Mouse (Mus musculus) CH12.LX (cell line): ENCODE results near the gene Brsk2. TPM values are rescaled to one million over a fixed set of nuclear protein-coding genes. Genes with fewer than 3 reads are reported as not detected.

ENCODE experiments used
- DNase-seq: peaks from one replicate; pipeline ENCODE4 v3.0.0-alpha.2; 2013; ENCODE audit errors: extremely low read depth
- H3K27ac ChIP-seq: 2 replicates; pipeline ENCODE4 v1.5.1; 2012; ENCODE audit warnings: low read depth, mild to moderate bottlenecking, control low read depth, moderate library complexity; ENCODE audit not compliant: insufficient read depth
- H3K27me3 ChIP-seq: replicated peaks from 2 replicates; pipeline ENCODE3; 2012; ENCODE audit warnings: inconsistent platforms
- H3K36me3 ChIP-seq, 2 experiments: replicated peaks in 1 of 2; 2 replicates each; pipeline versions ENCODE3 to v1.6.1; 2012; ENCODE audit warnings: inconsistent platforms in 1 of 2, low read length in 1 of 2, mild to moderate bottlenecking in 1 of 2, mixed read lengths in 1 of 2, moderate library complexity in 1 of 2; ENCODE audit not compliant: control insufficient read depth in 1 of 2, insufficient read depth in 1 of 2
- H3K4me1 ChIP-seq, 2 experiments: 2 replicates each; pipeline ENCODE4 v1.6.1; 2012; ENCODE audit warnings: inconsistent platforms in 1 of 2, moderate library complexity in 1 of 2; ENCODE audit not compliant: insufficient read depth in 2 of 2, control insufficient read depth in 1 of 2
- H3K4me2 ChIP-seq: 2 replicates; pipeline ENCODE4 v1.6.1; 2012; ENCODE audit warnings: low read depth, mild to moderate bottlenecking, control low read depth; ENCODE audit not compliant: poor library complexity, insufficient read depth, severe bottlenecking
- H3K4me3 ChIP-seq, 3 experiments: fragments of 150-350 bp in 1 of 3; sonication (generic) in 1 of 3; replicated peaks in 1 of 3; 2 replicates each; pipeline versions ENCODE3 to v1.5.1; 2011 to 2012; ENCODE audit warnings: low read depth in 2 of 3, low read length in 2 of 3, mild to moderate bottlenecking in 2 of 3, moderate library complexity in 2 of 3, control low read depth in 1 of 3, improper control_type of control experiment in 1 of 3, inconsistent platforms in 1 of 3, mixed read lengths in 1 of 3; ENCODE audit not compliant: poor library complexity in 1 of 3
- H3K79me2 ChIP-seq: replicated peaks from 2 replicates; pipeline ENCODE4 v1.6.1; 2012; ENCODE audit warnings: mild to moderate bottlenecking, moderate library complexity; ENCODE audit not compliant: control insufficient read depth, poor library complexity, insufficient read depth, severe bottlenecking; ENCODE audit errors: extremely low read depth
- H3K9ac ChIP-seq: 2 replicates; pipeline ENCODE4 v1.6.1; 2012; ENCODE audit warnings: low read depth, mild to moderate bottlenecking, control low read depth, moderate library complexity; ENCODE audit not compliant: insufficient read depth
- H3K9me3 ChIP-seq: replicated peaks from 2 replicates; pipeline ENCODE3; 2012; ENCODE audit warnings: low read length, inconsistent platforms, mixed read lengths
- BHLHE40 ChIP-seq: IDR thresholded peaks from 2 replicates; pipeline ENCODE4 v1.6.1; 2011; ENCODE audit warnings: mild to moderate bottlenecking, low read depth, low read length, improper control_type of control experiment
- CHD1 ChIP-seq: IDR thresholded peaks from 2 replicates; pipeline ENCODE4 v1.6.1; 2012; ENCODE audit warnings: low read depth, low read length, improper control_type of control experiment, inconsistent platforms
- CTCF ChIP-seq, 2 experiments: IDR thresholded peaks in 1 of 2; conservative IDR thresholded peaks in 1 of 2; 2 replicates each; pipeline ENCODE4 v1.5.1; 2011 to 2012; ENCODE audit warnings: low read depth in 2 of 2, low read length in 2 of 2, improper control_type of control experiment in 1 of 2, inconsistent platforms in 1 of 2, mild to moderate bottlenecking in 1 of 2, moderate library complexity in 1 of 2
- ELF1 ChIP-seq: IDR thresholded peaks from 2 replicates; pipeline ENCODE4 v1.6.1; 2014; ENCODE audit warnings: low read depth, mild to moderate bottlenecking, inconsistent platforms, low read length, improper control_type of control experiment
- EP300 ChIP-seq: IDR thresholded peaks from 2 replicates; pipeline ENCODE4 v1.6.1; 2011; ENCODE audit warnings: low read length, improper control_type of control experiment
- GABPA ChIP-seq: IDR thresholded peaks from 2 replicates; pipeline ENCODE4 v1.6.1; 2012; ENCODE audit warnings: low read depth, low read length, improper control_type of control experiment, inconsistent platforms; ENCODE audit not compliant: insufficient replicate concordance
- IRF4 ChIP-seq: IDR thresholded peaks from 2 replicates; pipeline ENCODE4 v1.6.1; 2014; ENCODE audit warnings: low read depth, mild to moderate bottlenecking, inconsistent platforms, low read length, improper control_type of control experiment
- JUN ChIP-seq: IDR thresholded peaks from 2 replicates; pipeline ENCODE4 v1.6.1; 2011; ENCODE audit warnings: low read depth, mild to moderate bottlenecking, low read length, improper control_type of control experiment, moderate library complexity; ENCODE audit not compliant: insufficient read depth
- JUND ChIP-seq: conservative IDR thresholded peaks from 2 replicates; pipeline ENCODE4 v1.6.1; 2011; ENCODE audit warnings: low read depth, low read length, improper control_type of control experiment
- MYC ChIP-seq: IDR thresholded peaks from 2 replicates; pipeline ENCODE4 v1.6.1; 2011; ENCODE audit warnings: low read depth, mild to moderate bottlenecking, improper control_type of control experiment, low read length
- NRF1 ChIP-seq: IDR thresholded peaks from 2 replicates; pipeline ENCODE4 v1.6.1; 2014; ENCODE audit warnings: low read depth, mild to moderate bottlenecking, inconsistent platforms, low read length, improper control_type of control experiment, moderate library complexity
- POLR2AphosphoS2 ChIP-seq: IDR thresholded peaks from 2 replicates; pipeline ENCODE4 v1.6.1; 2011; ENCODE audit warnings: low read depth, low read length, improper control_type of control experiment
- RAD21 ChIP-seq: IDR thresholded peaks from 2 replicates; pipeline ENCODE4 v1.6.1; 2011; ENCODE audit warnings: low read depth, mild to moderate bottlenecking, low read length, improper control_type of control experiment, moderate library complexity
- RCOR1 ChIP-seq: conservative IDR thresholded peaks from 2 replicates; pipeline ENCODE4 v1.6.1; 2012; ENCODE audit warnings: low read depth, mild to moderate bottlenecking, inconsistent platforms, low read length, improper control_type of control experiment
- SMC3 ChIP-seq: IDR thresholded peaks from 2 replicates; pipeline ENCODE4 v1.6.1; 2011; ENCODE audit warnings: low read depth, low read length, improper control_type of control experiment
- TBP ChIP-seq: conservative IDR thresholded peaks from 2 replicates; pipeline ENCODE4 v1.6.1; 2011; ENCODE audit warnings: low read depth, low read length, improper control_type of control experiment
- TCF12 ChIP-seq: IDR thresholded peaks from 2 replicates; pipeline ENCODE4 v1.6.1; 2014; ENCODE audit warnings: low read depth, mild to moderate bottlenecking, inconsistent platforms, low read length, improper control_type of control experiment
- USF2 ChIP-seq: conservative IDR thresholded peaks from 2 replicates; pipeline ENCODE4 v1.6.1; 2011; ENCODE audit warnings: low read depth, low read length, improper control_type of control experiment
- ZKSCAN1 ChIP-seq: IDR thresholded peaks from 2 replicates; pipeline ENCODE4 v1.6.1; 2012; ENCODE audit warnings: low read depth, inconsistent platforms, low read length, improper control_type of control experiment, borderline replicate concordance
- ZMIZ1 ChIP-seq: IDR thresholded peaks from 2 replicates; pipeline ENCODE4 v1.6.1; 2012; ENCODE audit warnings: low read depth, mild to moderate bottlenecking, inconsistent platforms, low read length, improper control_type of control experiment
- ZNF384 ChIP-seq: IDR thresholded peaks from 2 replicates; pipeline ENCODE4 v1.6.1; 2012; ENCODE audit warnings: low read depth, low read length, improper control_type of control experiment, inconsistent platforms
- dilution Hi-C: fragments of 300-500 bp; cut with MboI; formaldehyde crosslinking; loops from 2 replicates; pipeline ENCODE4 v1.14.3; 2020; ENCODE audit warnings: low sequenced_read_pairs; ENCODE audit not compliant: extremely low pct_unique_long_range_greater_than_20kb, extremely low pct_ligation_motif_present
- in situ Hi-C: fragments of 300-500 bp; cut with MboI; formaldehyde crosslinking; loops from 3 replicates; pipeline ENCODE4 v1.14.3; 2019; ENCODE audit warnings: low sequenced_read_pairs, low pct_ligation_motif_present, low pct_unique_long_range_greater_than_20kb, mixed read lengths
- polyA plus RNA-seq: library from polyadenylated mRNA; unstranded; fragments of >175 nt; gene quantifications from 2 replicates; pipeline ENCODE4 v1.2.1, GENCODE M21; 2012; ENCODE audit warnings: low read depth; ENCODE audit not compliant: insufficient read length
- total RNA-seq, 2 experiments: library from RNA; depleted of rRNA; stranded (reverse); fragments of 300-350 nt in 1 of 2; fragments of >200 nt in 1 of 2; gene quantifications; 2 replicates each; pipeline ENCODE4 v1.2.3; 2012 to 2014

Brsk2 gene
- total and polyA plus RNA-seq, 3 experiments: 5.3 to 11.0 (median 10.9) TPM

DNA sequence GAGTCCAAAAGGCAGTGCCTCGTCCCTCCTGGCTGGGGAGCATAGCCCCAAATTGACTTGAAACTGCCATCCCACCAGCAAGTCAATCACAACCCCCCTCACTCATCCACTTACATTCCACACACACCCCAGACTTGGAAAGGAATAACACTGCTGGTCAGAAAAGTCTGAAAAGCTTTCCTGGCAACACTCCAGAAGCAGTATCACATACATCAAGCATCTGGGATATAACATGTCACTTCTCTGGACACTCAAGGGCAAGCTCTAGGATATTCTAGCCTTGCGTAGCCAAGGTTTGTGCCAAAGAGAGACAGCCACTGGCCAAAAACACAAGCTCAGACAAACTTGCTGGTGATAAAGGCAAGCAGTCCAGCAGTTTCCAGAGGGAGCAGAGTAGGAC lies 75.6 kb downstream of the Brsk2 start:
- Histone ChIP-seq H3K9me3 (no peaks in the 10 kb centered on the region), H3K79me2 (0 out of 2 replicates have a peak, but pooled peaks cover 7% of the 10 kb centered on the region), H3K4me1 (peaks cover 2 to 3% of the 10 kb centered on the region in 2 experiments; a peak in 1 of 4 replicates), H3K9ac (no peak overlapping the region), H3K4me2 (no peak overlapping the region), H3K36me3 (peaks cover 0 to 28% of the 10 kb centered on the region in 2 experiments), H3K27ac (no peak overlapping the region), H3K4me3 (no peak overlapping the region), H3K27me3 (no peaks in the 10 kb centered on the region)
- DNase-seq: no peak
- no peak for TF ChIP-seq CTCF (conservative IDR thresholded peaks at IDR 0.05 in 1 of 2, IDR thresholded peaks at IDR 0.05 in 1 of 2; ENCODE audit: low read depth in 2 of 2, low read length in 2 of 2)
- TF ChIP-seq MYC: no peak
- TF ChIP-seq NRF1: no peak
- TF ChIP-seq TBP: no peak
- no peak for TF ChIP-seq RAD21
- no peak for TF ChIP-seq EP300
- no peak for TF ChIP-seq POLR2AphosphoS2
- in situ Hi-C loops: no loop called here
- dilution Hi-C loops: no loop called here

- H3K9ac ChIP-seq: no peak overlapping the region
- 0 out of 2 replicates have a peak, but pooled peaks cover 7% of the 10 kb centered on the region for H3K79me2 ChIP-seq
- H3K27me3 ChIP-seq: no peaks in the 10 kb centered on the region
- no peak overlapping the region for H3K27ac ChIP-seq
- H3K9me3 ChIP-seq: no peaks in the 10 kb centered on the region
- peaks cover 0 to 3% of the 10 kb centered on the region in 2 experiments; a peak in 1 of 4 replicates for H3K4me1 ChIP-seq
- DNase-seq: no peak
- peaks cover 0 to 23% of the 10 kb centered on the region in 2 experiments for H3K36me3 ChIP-seq
- in situ Hi-C loops (no loop called here), dilution Hi-C loops (no loop called here)
- TF ChIP-seq BHLHE40: no peak
- no peak for TF ChIP-seq NRF1
- no peak for TF ChIP-seq SMC3
- TF ChIP-seq JUN: no peak
- no peak for TF ChIP-seq ELF1
- no peak for TF ChIP-seq JUND
- TF ChIP-seq TCF12: no peak
- TF ChIP-seq RAD21: no peak
- TF ChIP-seq CHD1: no peak
- TF ChIP-seq ZNF384: no peak
- TF ChIP-seq IRF4: no peak
- no peak for TF ChIP-seq ZMIZ1
- no peak for TF ChIP-seq ZKSCAN1
- TF ChIP-seq GABPA: no peak
- no peak for TF ChIP-seq RCOR1
- TF ChIP-seq USF2: no peak
- H3K4me2 ChIP-seq: no peak overlapping the region
- H3K4me3 ChIP-seq: no peak overlapping the region
Observed at GRCm38 (mm10) chr7:142025926-142026325, 76.4 kb downstream of the Brsk2 start.
